Mouse (Mus musculus) forebrain, embryonic 14.5 days (tissue): ENCODE measurements around the gene Ctsj. TPM values are rescaled to one million over a fixed set of nuclear protein-coding genes. Genes with fewer than 3 reads are reported as not detected.

Experiments
- ATAC-seq: fragments of 200-750 bp; cut with Nextera tagmentation; 2 replicates; pipeline ENCODE4 v1.8.0; 2017; ENCODE audit warnings: mild to moderate bottlenecking, moderate library complexity
- DNase-seq: peaks from one replicate; pipeline ENCODE4 v3.0.0-alpha.2; 2015; ENCODE audit warnings: low spot score
- H3K27ac ChIP-seq: fragments of 300-500 bp; sonication (generic); 2 replicates; pipeline ENCODE4 v1.5.1; 2014; ENCODE audit warnings: low read depth, mild to moderate bottlenecking, control low read depth, low read length, moderate library complexity
- H3K27me3 ChIP-seq: fragments of 300-500 bp; sonication (generic); replicated peaks from 2 replicates; pipeline ENCODE4 v1.6.1; 2014; ENCODE audit warnings: low read length, control low read depth, mixed read lengths; ENCODE audit not compliant: control insufficient read depth, insufficient read depth
- H3K36me3 ChIP-seq: fragments of 300-500 bp; sonication (generic); 2 replicates; pipeline ENCODE4 v1.6.1; 2014; ENCODE audit warnings: low read length, control low read depth; ENCODE audit not compliant: control insufficient read depth, insufficient read depth
- H3K4me1 ChIP-seq: fragments of 300-500 bp; sonication (generic); 2 replicates; pipeline ENCODE4 v1.6.1; 2014; ENCODE audit warnings: antibody characterized with exemption, low read length, control low read depth; ENCODE audit not compliant: control insufficient read depth, insufficient read depth
- H3K4me2 ChIP-seq: fragments of 300-500 bp; sonication (generic); 2 replicates; pipeline ENCODE4 v1.6.1; 2014; ENCODE audit warnings: mild to moderate bottlenecking, control low read depth, low read length
- H3K4me3 ChIP-seq: fragments of 300-500 bp; sonication (generic); 2 replicates; pipeline ENCODE4 v1.5.1; 2014; ENCODE audit warnings: low read depth, low read length, control low read depth
- H3K9ac ChIP-seq: fragments of 300-500 bp; sonication (generic); 2 replicates; pipeline ENCODE4 v1.6.1; 2014; ENCODE audit warnings: mild to moderate bottlenecking, low read length, control low read depth, moderate library complexity
- H3K9me3 ChIP-seq: fragments of 300-500 bp; sonication (generic); replicated peaks from 2 replicates; pipeline ENCODE4 v1.6.1; 2016; ENCODE audit warnings: low read length, control low read depth, mixed read lengths; ENCODE audit not compliant: control insufficient read depth
- WGBS: fragments of 180-500 bp; shearing (Covaris S2); extraction: QIAGEN DNeasy Blood & Tissue Kit; methylation state at CpG from one replicate; pipeline ENCODE4 v1.1.7; 2014; 5-methylcytosine and 5-hydroxymethylcytosine counted together
- polyA plus RNA-seq: library from polyadenylated mRNA; unstranded; fragments of >200 nt; fragmentation: Nextera tagmentation; extraction: Ambion mirVana; gene quantifications from 2 replicates; pipeline ENCODE4 v1.2.1, GENCODE M21; 2014

The Ctsj gene
- polyA plus RNA-seq, 1 experiment from 2014 or later = not detected

GRCm38 (mm10) chr13:60961706-60962105 is 44.1 kb downstream of the Ctsj start:
- 72% methylated on average over 5 of the region's 5 CpGs for WGBS
- H3K36me3 ChIP-seq = no peaks in the 10 kb centered on the region
- ATAC-seq = no peak
- H3K4me2 ChIP-seq = no peak overlapping the region
- H3K4me3 ChIP-seq = no peak overlapping the region
- H3K9me3 ChIP-seq = peaks cover 6% of the 10 kb centered on the region
- no peak overlapping the region for H3K27ac ChIP-seq
- no peaks in the 10 kb centered on the region for H3K27me3 ChIP-seq
- DNase-seq = no peak
- no peak overlapping the region for H3K9ac ChIP-seq
- no peaks in the 10 kb centered on the region for H3K4me1 ChIP-seq

Other genes starting within 250 kb of the Ctsj start
- gene BC051665, start 219.6 kb downstream of the Ctsj start, polyA plus RNA-seq = not detected in 2 replicates
- not detected in 2 replicates for gene Ctsll3, start 203.1 kb downstream of the Ctsj start, polyA plus RNA-seq
- gene 4930486L24Rik, start 141.5 kb downstream of the Ctsj start, polyA plus RNA-seq = 0.36 TPM in 1 of 2 replicates, not detected in the other
- 0.17 TPM in 1 of 2 replicates, not detected in the other for gene Gm49392, start 109.1 kb downstream of the Ctsj start, polyA plus RNA-seq
- 1.2 and 2.4 TPM in 2 replicates for gene Ctla2b, start 108.5 kb downstream of the Ctsj start, polyA plus RNA-seq
- gene Tpbpb, start 101.1 kb downstream of the Ctsj start, polyA plus RNA-seq = not detected in 2 replicates
- gene Gm49393, start 70.4 kb downstream of the Ctsj start, polyA plus RNA-seq = not detected in 2 replicates
- 2.0 TPM in 1 of 2 replicates, not detected in the other for gene Gm49391, start 69.4 kb downstream of the Ctsj start, polyA plus RNA-seq
- gene Ctla2a, start 69.3 kb downstream of the Ctsj start, polyA plus RNA-seq = 13.2 and 15.0 TPM in 2 replicates
- not detected in 2 replicates for gene Tpbpa, start 64.0 kb downstream of the Ctsj start, polyA plus RNA-seq
- gene Ctsq, start 34.7 kb upstream of the Ctsj start, polyA plus RNA-seq = not detected in 2 replicates
- gene Ctsr, start 158.3 kb upstream of the Ctsj start, polyA plus RNA-seq = not detected in 2 replicates
- not detected in 2 replicates for gene Cts6, start 197.5 kb upstream of the Ctsj start, polyA plus RNA-seq
- not detected in 2 replicates for gene Cts8, start 249.4 kb upstream of the Ctsj start, polyA plus RNA-seq